Mouse (Mus musculus) MEL (cell line): ENCODE measurements around the gene Ubac2. TPM values are rescaled to one million over a fixed set of nuclear protein-coding genes. Genes with fewer than 3 reads are reported as not detected.

Experiments
- DNase-seq: peaks from one replicate; pipeline ENCODE4 v3.0.0; 2011; ENCODE audit warnings: low read depth, low spot score
- H3K27ac ChIP-seq: 2 replicates; pipeline ENCODE4 v1.5.1; 2012; ENCODE audit warnings: low read depth, mild to moderate bottlenecking, control low read depth, low read length, moderate library complexity; ENCODE audit not compliant: control insufficient read depth
- H3K27me3 ChIP-seq, 2 experiments: fragments of 150-350 bp in 1 of 2; sonication (generic) in 1 of 2; 2 replicates each; pipeline ENCODE4 v1.6.1; 2012; ENCODE audit warnings: low read length in 2 of 2, mild to moderate bottlenecking in 2 of 2, improper control_type of control experiment in 1 of 2, moderate library complexity in 1 of 2; ENCODE audit not compliant: insufficient read depth in 2 of 2, control insufficient read depth in 1 of 2
- H3K36me3 ChIP-seq, 2 experiments: 2 replicates each; pipeline ENCODE4 v1.6.1; 2012 to 2014; ENCODE audit warnings: low read length in 2 of 2, improper control_type of control experiment in 1 of 2, inconsistent platforms in 1 of 2, mild to moderate bottlenecking in 1 of 2; ENCODE audit not compliant: insufficient read depth in 2 of 2, control insufficient read depth in 1 of 2
- H3K4me1 ChIP-seq, 2 experiments: fragments of 150-350 bp in 1 of 2; sonication (generic) in 1 of 2; 2 replicates each; pipeline ENCODE4 v1.6.1; 2012; ENCODE audit warnings: low read length in 2 of 2, improper control_type of control experiment in 1 of 2, mild to moderate bottlenecking in 1 of 2; ENCODE audit not compliant: insufficient read depth in 2 of 2, control insufficient read depth in 1 of 2
- H3K4me3 ChIP-seq, 2 experiments: fragments of 150-350 bp in 1 of 2; sonication (generic) in 1 of 2; 2 replicates each; pipeline ENCODE4 v1.5.1; 2012; ENCODE audit warnings: low read depth in 2 of 2, low read length in 2 of 2, mild to moderate bottlenecking in 2 of 2, moderate library complexity in 2 of 2, control low read depth in 1 of 2, improper control_type of control experiment in 1 of 2; ENCODE audit not compliant: control insufficient read depth in 1 of 2, insufficient read depth in 1 of 2
- H3K79me2 ChIP-seq: 2 replicates; pipeline ENCODE4 v1.6.1; 2012; ENCODE audit warnings: mild to moderate bottlenecking, low read length, moderate library complexity; ENCODE audit not compliant: control insufficient read depth, poor library complexity, insufficient read depth
- H3K9ac ChIP-seq: 2 replicates; pipeline ENCODE4 v1.6.1; 2012; ENCODE audit warnings: low read depth, mild to moderate bottlenecking, control low read depth, low read length, moderate library complexity; ENCODE audit not compliant: control insufficient read depth, poor library complexity, severe bottlenecking
- H3K9me3 ChIP-seq: fragments of 150-350 bp; sonication (generic); replicated peaks from 2 replicates; pipeline ENCODE4 v1.6.1; 2012; ENCODE audit warnings: mild to moderate bottlenecking, low read length, improper control_type of control experiment, moderate library complexity; ENCODE audit not compliant: insufficient read depth
- BHLHE40 ChIP-seq: IDR thresholded peaks from 2 replicates; pipeline ENCODE4 v1.6.1; 2012; ENCODE audit warnings: low read depth, mild to moderate bottlenecking, inconsistent platforms, low read length, improper control_type of control experiment, borderline replicate concordance
- CHD1 ChIP-seq: IDR thresholded peaks from 2 replicates; pipeline ENCODE4 v1.6.1; 2012; ENCODE audit warnings: low read depth, mild to moderate bottlenecking, inconsistent platforms, low read length, improper control_type of control experiment
- CTCF ChIP-seq, 3 experiments: IDR thresholded peaks in 2 of 3; conservative IDR thresholded peaks in 1 of 3; 2 replicates each; pipeline ENCODE4 v1.5.1; 2011 to 2012; ENCODE audit warnings: low read length in 3 of 3, low read depth in 2 of 3, mild to moderate bottlenecking in 2 of 3, improper control_type of control experiment in 1 of 3, inconsistent platforms in 1 of 3, mixed read lengths in 1 of 3, moderate library complexity in 1 of 3; ENCODE audit not compliant: control insufficient read depth in 1 of 3, insufficient read depth in 1 of 3, poor library complexity in 1 of 3, severe bottlenecking in 1 of 3
- ELF1 ChIP-seq: IDR thresholded peaks from 2 replicates; pipeline ENCODE4 v1.6.1; 2014; ENCODE audit warnings: low read depth, mild to moderate bottlenecking, inconsistent platforms, low read length, improper control_type of control experiment, moderate library complexity
- ETS1 ChIP-seq: IDR thresholded peaks from 2 replicates; pipeline ENCODE4 v1.6.1; 2012; ENCODE audit warnings: low read depth, mild to moderate bottlenecking, inconsistent platforms, low read length, improper control_type of control experiment, moderate library complexity
- GABPA ChIP-seq: IDR thresholded peaks from 2 replicates; pipeline ENCODE4 v1.6.1; 2012; ENCODE audit warnings: low read depth, mild to moderate bottlenecking, inconsistent platforms, low read length, improper control_type of control experiment, moderate library complexity
- KAT2A ChIP-seq: conservative IDR thresholded peaks from 2 replicates; pipeline ENCODE4 v1.6.1; 2012; ENCODE audit warnings: low read depth, low read length, improper control_type of control experiment, inconsistent platforms
- MAX ChIP-seq: IDR thresholded peaks from 2 replicates; pipeline ENCODE4 v1.6.1; 2011; ENCODE audit warnings: low read length, improper control_type of control experiment
- MAZ ChIP-seq: IDR thresholded peaks from 2 replicates; pipeline ENCODE4 v1.6.1; 2012; ENCODE audit warnings: low read depth, mild to moderate bottlenecking, inconsistent platforms, low read length, improper control_type of control experiment
- MXI1 ChIP-seq: IDR thresholded peaks from 2 replicates; pipeline ENCODE4 v1.6.1; 2011; ENCODE audit warnings: mild to moderate bottlenecking, low read depth, low read length, improper control_type of control experiment
- NELFE ChIP-seq: IDR thresholded peaks from 2 replicates; pipeline ENCODE4 v1.6.1; 2011; ENCODE audit warnings: low read depth, low read length, improper control_type of control experiment
- POLR2AphosphoS2 ChIP-seq: IDR thresholded peaks from 2 replicates; pipeline ENCODE4 v1.6.1; 2011; ENCODE audit warnings: low read length, improper control_type of control experiment
- RAD21 ChIP-seq: IDR thresholded peaks from 2 replicates; pipeline ENCODE4 v1.6.1; 2011; ENCODE audit warnings: mild to moderate bottlenecking, low read depth, low read length, improper control_type of control experiment
- RCOR1 ChIP-seq: IDR thresholded peaks from 2 replicates; pipeline ENCODE4 v1.6.1; 2012; ENCODE audit warnings: low read depth, mild to moderate bottlenecking, inconsistent platforms, low read length, improper control_type of control experiment
- SIN3A ChIP-seq: IDR thresholded peaks from 2 replicates; pipeline ENCODE4 v1.6.1; 2012; ENCODE audit warnings: low read length, improper control_type of control experiment, inconsistent platforms
- SMC3 ChIP-seq: IDR thresholded peaks from 2 replicates; pipeline ENCODE4 v1.6.1; 2011; ENCODE audit warnings: low read depth, low read length, improper control_type of control experiment
- TCF12 ChIP-seq: IDR thresholded peaks from 2 replicates; pipeline ENCODE4 v1.6.1; 2014; ENCODE audit warnings: low read depth, mild to moderate bottlenecking, inconsistent platforms, low read length, improper control_type of control experiment, moderate library complexity
- UBTF ChIP-seq: IDR thresholded peaks from 2 replicates; pipeline ENCODE4 v1.6.1; 2012; ENCODE audit warnings: low read depth, mild to moderate bottlenecking, inconsistent platforms, low read length, improper control_type of control experiment, moderate library complexity, borderline replicate concordance; ENCODE audit not compliant: insufficient read depth
- USF1 ChIP-seq: IDR thresholded peaks from 2 replicates; pipeline ENCODE4 v1.6.1; 2014; ENCODE audit warnings: low read depth, mild to moderate bottlenecking, inconsistent platforms, low read length, improper control_type of control experiment, moderate library complexity
- ZC3H11A ChIP-seq: IDR thresholded peaks from 2 replicates; pipeline ENCODE4 v1.6.1; 2012; ENCODE audit warnings: low read depth, mild to moderate bottlenecking, inconsistent platforms, low read length, improper control_type of control experiment
- ZKSCAN1 ChIP-seq: IDR thresholded peaks from 2 replicates; pipeline ENCODE4 v1.6.1; 2012; ENCODE audit warnings: low read depth, mild to moderate bottlenecking, inconsistent platforms, low read length, improper control_type of control experiment, moderate library complexity
- ZMIZ1 ChIP-seq: IDR thresholded peaks from 2 replicates; pipeline ENCODE4 v1.6.1; 2012; ENCODE audit warnings: low read depth, mild to moderate bottlenecking, inconsistent platforms, low read length, improper control_type of control experiment, moderate library complexity
- polyA plus RNA-seq, 2 experiments: library from polyadenylated mRNA; stranded (reverse) in 1 of 2; unstranded in 1 of 2; fragments of >175 nt in 1 of 2; fragments of >200 nt in 1 of 2; gene quantifications; 2 replicates each; pipeline versions ENCODE4 v1.2.1 to v1.2.4; 2012; ENCODE audit warnings: low replicate concordance in 2 of 2, low read depth in 1 of 2; ENCODE audit not compliant: insufficient read length in 2 of 2, insufficient read depth in 1 of 2, missing spikeins in 1 of 2
- total RNA-seq: library from RNA; depleted of rRNA; stranded (reverse); fragments of 300-350 nt; gene quantifications from 2 replicates; pipeline ENCODE4 v1.2.3, GENCODE M21; 2012

Ubac2 gene
- total and polyA plus RNA-seq, 3 experiments = 32.9 to 44.8 TPM; not detected in 1

GRCm38 (mm10) chr14:121915621-121916020, 37.2 kb downstream of the Ubac2 start, which contains the start of gene Gpr18:
Gene Gpr18, minus strand, starts transcription at chr14:121915781.
- H3K27me3 ChIP-seq = no peaks in the 10 kb centered on the region
- H3K36me3 ChIP-seq = peaks cover 0 to 4% of the 10 kb centered on the region in 2 experiments; a peak in 2 of 4 replicates
- H3K79me2 ChIP-seq = no peaks in the 10 kb centered on the region
- TF ChIP-seq ELF1 = no peak
- TF ChIP-seq, all 39 proteins: peak for 0
- H3K4me3 ChIP-seq = no peak within 1 kb of the TSS
- H3K9me3 ChIP-seq = no peaks in the 10 kb centered on the region
- H3K4me1 ChIP-seq = no peaks in the 10 kb centered on the region
- H3K9ac ChIP-seq = no peak within 1 kb of the TSS
- no peak for DNase-seq
- no peak within 1 kb of the TSS for H3K27ac ChIP-seq

GRCm38 (mm10) chr14:121916311-121917094, 38.1 kb downstream of the Ubac2 start:
- DNase-seq = no peak
- Histone ChIP-seq H3K36me3 (peaks cover 0 to 4% of the 10 kb centered on the region in 2 experiments; a peak in 2 of 4 replicates), H3K9me3 (no peaks in the 10 kb centered on the region), H3K4me1 (no peaks in the 10 kb centered on the region), H3K27ac (no peak overlapping the region), H3K4me3 (no peak overlapping the region), H3K9ac (no peak overlapping the region), H3K79me2 (no peaks in the 10 kb centered on the region), H3K27me3 (no peaks in the 10 kb centered on the region)
- TF ChIP-seq ETS1 = no peak
- TF ChIP-seq SMC3 = no peak
- no peak for TF ChIP-seq ZC3H11A
- TF ChIP-seq NELFE = no peak
- TF ChIP-seq MXI1 = no peak

- H3K27me3 ChIP-seq = no peaks in the 10 kb centered on the region
- peaks cover 0 to 4% of the 10 kb centered on the region in 2 experiments; a peak in 2 of 4 replicates for H3K36me3 ChIP-seq
- no peaks in the 10 kb centered on the region for H3K9me3 ChIP-seq
- H3K9ac ChIP-seq = no peak overlapping the region
- H3K27ac ChIP-seq = no peak overlapping the region
- no peak for DNase-seq
- no peaks in the 10 kb centered on the region for H3K79me2 ChIP-seq
- H3K4me3 ChIP-seq = no peak overlapping the region
- H3K4me1 ChIP-seq = no peaks in the 10 kb centered on the region
- TF ChIP-seq USF1 (no peak), BHLHE40 (no peak), RAD21 (no peak), MXI1 (no peak), ELF1 (no peak), TCF12 (no peak), ZMIZ1 (no peak), GABPA (no peak), SIN3A (no peak), MAZ (no peak), UBTF (no peak), POLR2AphosphoS2 (no peak), MAX (no peak), CTCF (IDR thresholded peaks at IDR 0.05 in 2 of 3, conservative IDR thresholded peaks at IDR 0.05 in 1 of 3; ENCODE audit: control insufficient read depth in 1 of 3, insufficient read depth in 1 of 3, low read depth in 2 of 3, low read length in 3 of 3, poor library complexity in 1 of 3, severe bottlenecking in 1 of 3) (no peak), KAT2A (no peak), CHD1 (no peak), RCOR1 (no peak), ZKSCAN1 (no peak)
- TF ChIP-seq, all 39 proteins: peak for 0
These were observed 39.8 kb downstream of the Ubac2 start for GRCm38 (mm10) chr14:121918266-121918665.
